Mouse (Mus musculus): ENCODE results near the gene Spen.

The Spen gene

DNA sequence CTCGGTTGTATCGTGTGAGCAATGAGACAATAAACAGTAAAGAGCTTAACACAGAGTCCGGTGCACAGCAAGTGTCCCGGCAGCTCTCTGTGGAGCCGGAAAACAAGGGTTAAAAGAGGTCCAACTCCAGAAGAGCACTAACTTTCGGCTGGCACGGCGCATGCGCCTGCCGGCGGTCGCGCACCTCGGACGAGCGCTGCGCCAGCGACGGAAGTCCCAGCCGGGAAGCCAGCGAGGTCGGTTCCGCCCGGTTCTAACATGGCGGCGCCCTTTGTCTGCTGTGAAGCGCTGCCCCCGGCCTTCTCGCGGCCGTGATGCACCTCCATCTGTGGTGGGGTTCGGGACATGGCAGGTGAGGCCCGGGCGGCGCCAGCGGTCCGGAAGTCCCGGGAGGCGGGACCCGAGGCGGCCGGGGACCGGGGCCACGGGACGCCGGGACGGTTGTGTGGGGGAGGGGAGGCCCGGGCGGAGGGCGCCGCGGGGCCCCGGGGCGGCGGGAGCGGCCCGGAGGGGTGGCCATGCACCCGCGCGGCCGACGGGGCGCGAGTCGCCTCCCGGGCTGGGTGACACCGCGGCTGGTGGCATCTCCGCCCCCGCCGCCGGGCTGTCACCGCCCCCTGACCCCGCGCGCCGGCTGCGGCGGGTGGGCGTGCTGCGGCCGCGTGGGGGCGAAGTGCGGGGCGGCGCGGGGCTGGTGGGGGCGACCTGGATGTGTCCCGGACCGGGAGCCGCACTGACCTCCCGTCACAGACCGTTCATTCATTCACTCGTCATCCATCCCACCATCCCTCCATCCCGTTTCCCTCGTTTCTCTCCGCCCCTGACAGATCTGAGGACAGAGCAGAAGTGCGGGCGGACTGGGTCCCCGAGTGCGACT is 93.7 kb downstream of the Spen start, which contains the start of gene Zbtb17:
Gene Zbtb17, plus strand, starts transcription at position 204 of the 877 bp plus-strand sequence.
- peak; percentile 92 to 94 for DNase-seq

DNA sequence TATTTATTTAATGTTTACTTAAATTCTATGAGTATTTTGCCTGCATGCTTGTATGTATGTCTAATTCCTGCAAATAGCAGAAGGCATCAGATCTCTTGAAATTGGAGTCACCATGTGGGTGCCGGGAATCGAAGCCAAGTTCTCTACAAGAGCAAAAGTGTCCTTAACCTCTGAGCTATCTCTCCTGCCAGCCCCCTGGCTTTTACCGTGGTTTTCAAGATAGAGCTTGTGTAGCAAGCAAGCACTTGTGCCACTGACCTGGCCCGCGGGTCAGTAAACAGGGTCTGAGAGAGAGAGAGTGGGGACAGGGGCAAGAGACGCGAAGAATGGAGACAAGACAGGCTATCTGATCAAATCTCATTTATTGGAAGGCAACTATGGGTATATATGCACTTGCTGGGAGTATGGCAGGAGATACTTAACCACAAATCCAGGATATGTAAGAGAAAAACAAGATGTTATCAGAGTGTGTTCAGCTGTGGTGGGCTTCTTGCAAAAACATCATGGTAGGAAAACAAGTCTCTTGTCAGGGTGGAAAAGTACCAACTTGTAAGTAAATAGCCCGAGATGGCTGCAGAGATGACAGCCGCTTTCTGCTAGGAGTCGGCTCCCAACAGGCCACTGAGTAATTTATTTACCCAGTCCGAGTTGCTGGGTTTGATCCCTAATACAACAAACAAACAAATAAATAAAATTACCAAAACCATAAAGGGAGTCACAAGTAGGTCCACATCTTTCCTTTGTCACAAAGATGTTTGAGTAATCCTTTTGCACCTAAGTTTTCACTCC is 94.6 kb downstream of the Spen start:
- no peak for DNase-seq

DNA sequence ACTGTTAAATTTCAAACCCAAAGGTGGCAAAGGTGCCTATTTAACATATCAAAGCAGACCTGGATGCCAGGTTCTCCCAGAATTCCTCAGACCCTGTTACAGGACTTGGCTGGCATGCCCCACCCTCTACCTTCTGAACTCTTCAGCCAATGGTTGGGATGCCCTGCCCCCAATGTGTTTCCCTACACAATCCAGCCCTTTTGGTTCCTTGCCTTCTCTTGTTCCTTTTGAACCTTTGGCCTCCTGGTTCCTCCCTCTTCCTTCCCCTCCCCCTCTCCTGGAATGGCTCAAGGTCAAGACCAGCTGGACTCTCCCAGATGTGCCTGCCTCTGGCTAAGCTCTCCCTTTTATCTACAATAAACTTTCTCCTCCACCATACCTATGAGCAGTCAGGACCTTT is 97.5 kb downstream of the Spen start:
- DNase-seq = no peak

DNA sequence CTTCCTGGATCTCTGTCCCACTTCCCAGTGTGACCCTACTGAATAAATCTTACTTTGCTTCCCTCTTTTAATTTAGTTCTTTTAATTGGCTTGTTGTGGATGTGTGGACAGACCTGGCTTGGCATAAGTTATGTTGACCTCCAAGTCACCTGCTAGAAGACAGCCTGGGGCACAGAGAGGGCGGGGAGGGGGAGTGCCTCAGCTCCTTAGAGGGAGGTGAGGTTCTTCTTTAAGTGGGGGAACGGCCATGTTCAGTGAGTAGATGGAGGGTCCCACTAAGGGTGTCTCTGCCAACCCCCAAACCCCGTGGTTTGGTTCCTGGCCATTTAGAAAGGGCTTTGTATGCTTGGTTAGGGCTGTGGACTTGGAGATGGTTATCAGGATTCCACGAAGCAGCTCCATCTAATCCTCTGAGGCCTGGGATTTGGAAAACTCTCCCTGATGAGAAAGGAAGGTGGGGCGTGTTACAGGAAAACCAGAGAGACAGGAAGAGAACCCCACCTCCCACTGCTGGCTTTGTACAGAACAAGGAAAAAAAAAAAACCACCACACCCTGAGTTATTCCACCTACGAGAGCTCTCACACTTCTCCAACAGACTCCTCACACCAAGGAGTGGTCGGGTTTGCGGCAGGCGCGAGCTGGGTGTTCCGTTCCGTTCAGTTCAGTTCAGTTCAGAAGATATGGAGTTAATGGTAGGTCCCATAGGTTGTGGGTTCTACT is 99.2 kb downstream of the Spen start:
- DNase-seq = no peak

DNA sequence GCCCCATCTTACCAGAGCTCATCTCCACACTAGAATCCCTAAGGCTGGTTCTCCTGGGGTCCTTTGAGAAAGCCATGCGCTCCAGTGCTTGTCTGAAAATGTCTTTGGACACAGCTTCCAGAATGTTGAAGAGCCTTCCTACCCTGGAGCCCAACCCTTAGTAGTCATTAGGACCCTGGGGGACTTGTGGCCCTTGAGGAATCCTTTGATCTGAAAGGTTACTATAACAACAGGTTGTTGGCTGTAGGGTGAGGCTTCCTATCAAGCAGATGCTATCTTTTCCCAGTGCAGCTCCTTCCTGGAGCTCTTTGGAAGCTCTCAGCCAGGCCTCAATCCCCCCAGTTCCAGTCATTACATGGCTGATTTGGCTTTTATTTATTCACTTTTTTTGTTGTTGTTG is 102.4 kb downstream of the Spen start, which contains the start of gene Srarp:
Gene Srarp, minus strand, starts transcription at position 132 of the 400 bp plus-strand sequence.
- DNase-seq = no peak

DNA sequence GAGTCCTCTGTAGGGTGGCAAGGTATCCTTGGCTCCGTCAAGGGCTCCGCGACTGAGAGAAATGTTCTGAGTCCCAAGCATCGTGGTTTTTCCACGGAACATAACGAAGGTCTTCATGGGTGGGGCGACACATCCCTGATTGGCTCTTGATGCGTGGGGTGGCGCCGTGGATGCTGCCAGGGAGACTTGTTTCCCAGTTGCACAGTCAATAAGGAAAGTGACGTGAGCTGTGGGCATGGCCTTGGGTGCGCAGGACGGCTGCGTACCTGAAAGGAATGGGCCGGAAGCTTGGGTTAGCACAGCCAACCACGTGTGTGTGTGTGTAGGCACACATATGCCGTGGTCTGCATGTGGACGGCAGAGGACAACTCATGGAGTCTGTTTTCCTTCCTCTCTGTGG is 105.2 kb downstream of the Spen start:
- DNase-seq = no peak

DNA sequence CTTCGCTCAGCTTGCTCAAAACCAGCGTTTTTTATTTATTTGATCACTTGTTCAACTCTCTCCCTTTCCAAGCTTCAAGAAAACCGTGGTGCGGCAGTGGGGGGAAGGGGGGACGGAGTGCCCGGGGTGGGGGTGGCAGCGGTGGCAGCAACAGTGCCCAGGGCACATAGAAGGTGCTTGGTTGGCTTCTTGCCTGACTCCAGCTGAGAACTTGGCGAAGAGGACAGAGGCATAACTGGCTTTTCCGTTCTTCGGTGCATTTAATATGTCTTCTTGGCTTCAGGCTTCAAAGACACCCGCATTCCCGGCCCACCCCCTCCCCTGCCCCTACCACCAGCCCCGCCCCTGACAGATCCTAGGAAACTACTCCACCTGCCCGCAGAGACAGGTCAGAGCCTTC is 105.7 kb downstream of the Spen start:
- DNase-seq = no peak

DNA sequence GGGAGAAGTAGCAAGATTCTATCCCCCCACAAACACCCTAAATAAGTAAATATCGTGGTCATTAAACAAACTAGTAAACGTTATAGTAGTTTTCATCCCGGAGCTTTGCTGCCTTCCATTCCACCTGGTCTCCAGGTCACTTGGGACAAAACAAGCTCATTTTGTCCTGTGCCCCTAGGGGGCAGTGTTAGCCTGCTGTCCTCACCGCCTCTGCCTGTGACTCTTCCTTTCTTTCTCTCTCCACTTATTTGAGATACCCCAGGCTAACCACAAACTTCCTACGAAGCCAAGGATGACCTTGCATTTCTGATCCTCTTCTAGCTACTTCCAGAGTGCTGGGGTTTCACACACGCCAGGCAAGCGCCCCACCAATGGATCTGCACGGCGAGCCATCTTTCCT is 107.4 kb downstream of the Spen start:
- peak; percentile 84 to 85 for DNase-seq

DNA sequence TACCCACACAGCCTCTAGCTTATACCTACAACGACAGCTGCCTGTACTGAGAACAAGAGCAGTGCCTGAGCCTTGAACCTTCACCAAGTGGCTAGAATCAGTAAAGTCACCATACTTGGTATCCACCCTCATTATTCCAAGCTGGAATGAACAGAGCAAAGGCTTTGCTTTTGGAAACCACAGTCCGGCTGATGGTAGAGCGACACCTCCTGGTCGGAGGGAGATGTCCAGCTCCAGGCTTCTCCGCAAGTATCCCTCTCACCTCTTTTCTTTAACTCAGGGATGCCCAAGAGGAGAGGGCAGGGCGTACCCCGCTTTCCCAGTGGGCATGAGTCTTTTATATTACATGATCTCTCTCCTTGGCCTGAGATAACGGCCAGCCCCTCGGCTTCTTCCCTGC is 108.5 kb downstream of the Spen start:
- peak in 1 of 2 experiments; percentile 28 for DNase-seq

DNA sequence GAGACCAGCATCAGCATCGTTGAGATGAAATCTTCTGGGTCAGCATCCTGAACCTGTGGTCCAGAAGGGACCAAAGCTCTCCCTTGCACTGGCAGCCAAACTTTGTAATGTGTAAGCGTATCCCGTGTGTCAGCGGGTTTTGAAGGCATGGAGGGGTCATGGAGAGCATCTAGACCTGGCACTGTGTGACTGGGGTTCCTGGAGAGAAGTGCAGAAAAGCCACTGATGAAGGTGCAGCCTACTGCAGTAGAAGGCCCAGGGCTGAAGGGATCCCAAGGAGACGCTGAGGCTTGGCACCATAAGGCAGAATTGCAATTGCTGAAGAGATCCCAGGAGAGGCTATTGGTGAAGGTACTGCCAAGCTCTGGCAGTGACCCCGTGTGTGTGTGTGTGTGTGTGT is 109.0 kb downstream of the Spen start:
- DNase-seq = no peak

DNA sequence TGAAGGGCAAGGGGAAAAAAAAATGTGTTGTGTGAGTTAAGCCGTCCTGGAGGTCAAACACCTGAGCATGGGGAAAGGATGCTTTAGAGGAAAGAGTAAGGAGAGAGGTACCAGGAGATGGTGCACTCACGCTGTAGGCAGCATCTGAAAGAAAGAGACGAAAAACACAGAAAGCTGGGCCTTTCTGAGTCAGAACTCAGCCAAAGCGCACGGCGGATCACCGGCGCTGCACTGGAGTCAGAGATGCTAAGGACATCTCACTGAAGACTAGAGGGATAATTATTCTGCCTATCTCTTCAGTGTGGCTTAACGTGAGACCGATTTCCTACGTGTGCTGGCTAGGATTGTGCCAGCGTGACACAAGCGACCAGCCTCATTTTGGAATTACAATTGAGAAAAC is 110.5 kb downstream of the Spen start:
- DNase-seq = no peak

DNA sequence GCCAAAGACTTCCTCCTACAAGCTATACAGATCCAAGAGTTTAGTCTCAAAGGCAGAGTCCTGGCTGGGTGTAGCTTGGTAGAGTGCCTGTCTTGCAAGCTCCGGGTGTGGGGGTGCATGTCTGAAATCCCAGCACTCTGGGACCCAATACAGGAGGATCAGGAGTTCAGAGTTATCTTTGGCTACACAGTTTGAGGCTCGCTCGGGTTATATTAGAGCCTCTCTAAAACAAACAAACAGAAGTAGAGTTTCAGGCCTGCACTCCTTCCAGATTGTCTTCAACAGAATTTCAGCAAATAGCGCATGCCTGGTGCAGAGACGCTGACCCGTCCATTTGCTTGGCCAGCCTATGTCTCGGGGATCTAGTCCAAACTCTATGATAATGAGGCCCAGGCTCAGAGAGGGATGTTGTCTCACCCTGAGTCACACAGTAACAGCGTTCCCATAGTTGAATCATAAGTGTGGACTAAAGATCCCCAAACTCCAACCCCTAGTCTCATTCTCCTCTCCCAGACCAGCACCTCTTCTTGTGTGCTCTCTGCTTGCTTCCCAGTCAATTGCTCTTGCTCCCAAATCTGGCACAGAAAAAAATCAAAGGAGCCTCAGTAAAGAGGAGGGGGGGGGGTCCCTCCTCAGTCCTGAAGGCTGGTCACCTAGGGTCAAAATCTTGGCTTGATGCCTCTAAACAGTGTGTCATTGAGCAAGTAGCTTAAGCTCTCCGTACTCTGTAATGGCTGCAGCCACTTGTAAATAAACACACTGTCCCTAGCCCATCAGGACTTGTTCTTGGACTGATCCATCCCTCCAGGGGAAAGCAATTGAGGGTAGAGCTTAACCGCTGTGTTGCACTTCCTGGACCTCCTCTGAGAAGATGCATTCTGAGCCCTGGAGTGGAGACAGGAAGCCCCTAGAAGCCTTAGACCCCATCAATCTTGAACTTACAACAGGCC is 111.3 kb downstream of the Spen start:
- no peak for DNase-seq

DNA sequence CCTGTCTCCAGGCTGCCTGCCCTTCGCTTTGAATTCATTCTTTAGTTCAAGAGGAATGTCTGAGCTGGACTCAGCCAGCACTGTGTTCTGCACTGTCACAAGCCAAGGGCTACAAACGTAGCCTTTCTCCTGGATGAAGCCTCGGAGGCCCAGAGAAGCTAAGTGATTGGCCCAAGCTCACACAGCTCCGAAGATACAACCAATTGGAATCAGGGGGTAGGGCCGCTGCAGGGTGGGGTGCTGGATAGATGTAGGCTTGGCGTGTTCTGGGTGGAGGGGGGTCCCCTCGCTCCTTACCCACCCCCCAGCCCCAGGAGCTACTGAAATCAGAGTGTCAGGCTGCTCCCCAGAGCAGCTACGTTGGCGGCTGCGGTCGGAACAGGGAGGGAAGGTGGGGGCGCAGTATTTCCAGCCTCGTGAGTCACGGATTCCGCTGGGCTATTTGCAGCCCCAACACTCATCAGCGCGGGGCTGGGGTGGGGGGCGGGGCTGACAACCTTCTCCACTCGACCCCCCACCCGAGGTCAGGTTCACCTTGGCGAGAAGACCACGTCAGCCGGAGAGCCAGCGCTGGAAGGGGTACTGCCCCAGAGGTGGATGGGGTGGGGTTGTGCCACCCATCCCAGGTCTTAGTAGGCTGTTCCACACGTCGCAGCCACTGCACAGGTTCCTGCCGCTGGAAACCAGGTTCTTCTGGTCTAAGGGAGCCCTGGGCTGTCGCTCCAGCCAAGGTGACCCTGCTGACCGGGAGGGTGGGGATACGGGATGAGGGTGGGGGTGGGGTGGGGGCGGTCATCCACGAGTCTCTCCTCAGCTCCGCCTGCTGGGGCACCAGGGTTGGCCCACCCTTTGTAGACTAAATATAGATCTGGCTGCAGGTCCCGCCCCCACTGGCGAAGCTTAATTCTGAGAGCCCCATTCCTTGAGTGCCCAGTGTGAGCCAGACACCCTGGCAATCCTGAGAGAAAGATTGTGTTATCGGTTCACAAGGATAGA is 112.6 kb downstream of the Spen start:
- peak; percentile 68 to 73 for DNase-seq

DNA sequence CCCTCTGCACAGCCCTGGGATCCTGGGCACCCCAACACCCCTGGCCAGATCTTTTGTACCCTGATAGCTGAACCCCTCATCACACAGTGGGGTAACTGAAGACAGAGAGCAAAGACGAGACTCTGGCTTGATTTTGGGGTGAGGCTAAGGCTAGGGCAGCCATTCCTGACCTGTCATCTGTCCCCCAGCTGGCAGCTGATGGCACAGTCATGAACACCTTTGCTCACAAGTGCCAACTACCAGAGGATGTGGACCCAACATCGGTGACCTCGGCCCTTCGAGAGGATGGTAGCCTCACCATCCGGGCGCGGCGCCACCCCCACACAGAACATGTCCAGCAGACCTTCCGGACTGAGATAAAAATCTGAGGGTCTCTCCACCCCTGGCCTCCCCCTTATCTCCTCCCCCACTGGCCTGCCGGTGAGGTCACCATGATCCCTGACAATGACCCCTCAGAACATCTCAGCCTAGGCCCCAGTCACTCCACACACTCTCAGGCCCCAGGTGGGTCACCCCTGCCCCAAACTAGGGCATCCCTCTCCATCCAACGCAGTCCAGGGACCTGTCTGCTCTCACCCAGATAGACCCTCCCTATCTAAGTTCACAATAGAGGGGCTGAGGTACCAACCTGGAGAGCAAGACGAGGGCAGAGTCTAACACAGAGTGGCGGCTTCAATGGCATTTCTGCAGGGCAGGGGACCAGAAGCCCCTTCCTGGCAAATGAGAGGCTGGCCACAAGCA is 114.5 kb downstream of the Spen start:
- no peak for DNase-seq

DNA sequence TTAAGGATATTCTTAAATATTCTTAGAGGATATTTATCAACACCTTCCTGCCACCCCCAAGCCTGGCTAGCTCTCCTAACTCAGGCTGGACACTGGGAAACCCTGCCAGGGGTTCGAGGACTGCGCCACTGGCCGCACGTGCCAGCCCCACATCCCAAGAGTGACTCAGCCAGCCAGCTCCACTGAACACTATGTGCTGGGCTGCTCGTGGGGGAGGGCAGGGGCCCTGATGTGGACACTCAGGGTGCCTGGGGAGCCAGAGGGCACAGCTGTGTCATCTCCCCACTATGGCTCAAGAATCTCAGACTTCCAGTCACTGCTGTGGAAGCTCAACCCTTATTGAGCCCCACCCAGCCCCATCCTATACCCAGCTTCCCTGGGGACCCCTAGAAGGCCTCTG is 115.1 kb downstream of the Spen start:
- DNase-seq = no peak

DNA sequence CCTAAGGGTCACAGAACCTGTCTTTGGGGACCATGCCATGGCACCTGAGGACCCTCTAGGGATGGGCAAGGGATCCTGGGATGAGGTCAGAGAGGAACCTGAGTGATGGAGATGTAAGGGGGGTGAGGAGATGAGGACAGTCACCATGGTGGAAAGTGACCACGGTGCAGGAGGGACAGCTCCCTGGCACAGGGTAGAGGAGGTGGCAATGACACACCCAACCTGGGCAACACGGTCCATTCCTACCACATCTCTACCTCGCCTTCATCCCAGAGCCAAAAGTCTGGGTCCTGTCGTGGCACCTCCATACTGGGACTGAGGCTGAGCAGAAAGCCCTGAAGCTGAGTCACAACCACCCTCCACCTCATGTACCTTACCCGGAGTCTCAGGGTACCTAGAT is 115.6 kb downstream of the Spen start:
- DNase-seq = no peak

DNA sequence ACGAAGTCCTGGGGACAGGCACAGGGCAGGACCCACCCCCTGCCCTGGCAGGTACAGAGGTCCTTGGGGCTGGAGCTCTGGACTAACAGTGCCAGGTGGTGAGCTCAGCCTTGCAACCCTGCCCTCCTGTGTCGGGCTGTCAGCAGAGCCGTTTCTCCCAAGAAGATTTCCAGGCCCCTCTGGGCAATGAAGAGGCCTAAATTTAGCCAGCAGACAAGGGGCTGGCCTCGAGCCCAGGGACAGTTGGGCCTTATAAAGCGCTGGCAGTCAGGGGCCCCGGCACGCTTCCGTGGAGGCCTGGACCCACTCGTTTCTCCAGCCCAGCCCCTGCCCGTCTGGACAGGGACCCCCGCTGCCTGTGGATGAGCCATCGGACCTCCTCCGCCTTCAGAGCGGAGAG is 117.0 kb downstream of the Spen start:
- no peak for DNase-seq

DNA sequence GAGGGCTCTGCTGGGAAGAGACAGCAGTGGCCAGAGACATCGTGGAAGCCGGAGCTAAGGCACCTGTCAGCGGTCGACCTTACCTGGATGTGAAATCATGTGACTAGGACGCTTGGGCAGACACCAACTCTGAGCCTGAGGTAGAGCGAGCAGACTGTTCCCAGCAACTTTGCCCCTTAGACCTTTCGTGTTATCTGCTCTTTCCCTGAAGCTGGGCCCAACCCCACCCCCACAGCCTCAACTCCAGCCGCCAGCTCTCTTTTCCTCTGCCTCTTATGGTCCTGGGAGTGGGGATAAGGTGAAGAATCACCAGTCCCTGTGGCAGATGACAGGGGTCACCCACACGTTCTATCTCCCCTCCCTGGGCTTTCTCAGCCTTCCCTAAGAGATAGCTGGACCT is 117.5 kb downstream of the Spen start:
- DNase-seq = no peak

DNA sequence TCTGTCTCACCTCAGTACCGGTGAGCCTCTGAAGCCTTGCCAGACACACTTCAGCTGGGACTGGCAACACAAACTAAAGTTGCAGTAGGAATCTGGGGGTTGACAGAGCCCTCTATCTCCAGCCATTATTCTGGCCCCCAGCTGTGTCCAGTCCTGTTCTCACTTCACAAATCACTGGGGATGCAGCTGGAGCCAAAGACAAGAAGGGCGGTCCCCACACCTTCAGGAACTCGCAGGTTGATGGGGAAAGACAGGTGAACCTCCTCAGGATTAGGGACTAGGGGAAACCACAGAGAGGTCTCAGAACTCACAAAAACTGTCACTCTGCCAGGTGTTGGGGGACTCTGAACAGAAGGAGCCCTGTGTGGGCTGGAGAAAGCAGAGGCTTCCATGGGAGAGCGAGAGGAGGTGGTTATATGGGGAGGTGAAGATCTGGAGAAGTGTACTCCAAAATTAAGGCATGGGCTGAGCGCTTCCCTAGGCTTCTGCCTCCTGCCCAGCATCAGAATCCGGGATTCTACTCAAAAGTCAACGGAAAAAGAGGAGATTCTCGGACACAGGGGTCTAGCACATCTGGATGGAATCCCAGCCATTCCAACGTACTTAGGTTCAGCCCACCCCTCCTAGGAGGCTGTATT is 118.1 kb downstream of the Spen start, which contains the start of gene Hspb7:
Gene Hspb7, plus strand, starts transcription at position 588 of the 638 bp plus-strand sequence.
- no peak for DNase-seq

Measured in B cell, adult 2 months (primary cell).